In the genomic region with DNA sequence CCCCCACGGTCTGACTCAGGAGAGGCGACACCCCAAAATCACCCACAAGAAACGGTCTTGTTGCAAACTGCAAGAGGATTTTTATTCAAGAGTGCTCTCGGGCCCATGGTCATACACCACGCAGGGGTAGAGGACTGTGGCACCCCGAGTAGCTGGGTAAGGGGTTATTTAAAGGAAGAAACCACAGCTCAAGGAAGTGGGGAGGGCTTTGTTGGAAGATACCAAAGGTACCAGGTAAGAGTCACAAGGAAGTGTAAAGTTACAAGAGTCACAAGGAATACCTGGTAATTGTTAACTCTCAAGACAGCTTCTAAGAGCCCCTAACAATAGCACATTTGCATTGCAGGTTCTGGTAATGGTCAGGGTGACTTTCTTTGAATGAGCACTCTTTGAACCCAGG, we compare ENCODE assay signal across 5 mouse cellular contexts.
DNase-seq lines count a peak whose midpoint lies in the region; TF ChIP-seq lines count a peak whose summit lies in the region.
"Not testable (repeated sequence)": the region's sequence is repeated elsewhere in the genome, so short reads cannot be mapped to it uniquely, and the experiment has no call there.

No protein-coding gene starts in this region.

- not testable (repeated sequence) for TF ChIP-seq POLR2A in ES-Bruce4 (IDR thresholded peaks at IDR 0.05; ENCODE audit: insufficient read depth, low read length)

- not testable (repeated sequence) for TF ChIP-seq CTCF in ES-Bruce4 (IDR thresholded peaks at IDR 0.05; ENCODE audit: low read depth, low read length)

- TF ChIP-seq EP300 in ES-Bruce4 (IDR thresholded peaks at IDR 0.05; ENCODE audit: insufficient read depth, low read depth, low read length) = not testable (repeated sequence)

- H3K4me3 ChIP-seq in ES-Bruce4 (ENCODE audit: low read depth, low read length); ES-E14 (ENCODE audit: insufficient read depth in 1 of 2, low read depth in 1 of 2, low read length in 2 of 2, poor library complexity in 1 of 2, severe bottlenecking in 1 of 2): not testable (repeated sequence)

- in situ Hi-C loops in ES-E14 (cut with MboI; ENCODE audit: low sequenced_read_pairs in 2 of 2, unreplicated experiment in 2 of 2) = not testable (repeated sequence)

- not testable (repeated sequence) for H3K27me3 ChIP-seq in ES-Bruce4 (ENCODE audit: control insufficient read depth, insufficient read depth, low read length, poor library complexity, severe bottlenecking)

- H3K4me1 ChIP-seq in ES-Bruce4 (ENCODE audit: control insufficient read depth, insufficient read depth, low read length) = not testable (repeated sequence)
- H3K4me1 ChIP-seq in ES-E14 (ENCODE audit: control insufficient read depth in 2 of 2, insufficient read depth in 2 of 2, low read length in 2 of 2, poor library complexity in 1 of 2) = peaks cover 0 to 10% of the 10 kb centered on the region in 2 experiments; a peak in 2 of 4 replicates

- not testable (repeated sequence) for H3K9ac ChIP-seq in ES-Bruce4 (ENCODE audit: low read depth, poor library complexity, severe bottlenecking); ES-E14 (ENCODE audit: insufficient read depth, low read depth, low read length, poor library complexity, severe bottlenecking)

- H3K36me3 ChIP-seq in ES-Bruce4 (ENCODE audit: control insufficient read depth, insufficient read depth, low read length, poor library complexity, severe bottlenecking); ES-E14 (ENCODE audit: control insufficient read depth, insufficient read depth, low read length, poor library complexity, severe bottlenecking): not testable (repeated sequence)

- H3K9me3 ChIP-seq in ES-Bruce4 (replicated peaks; ENCODE audit: control insufficient read depth, insufficient read depth, low read length, poor library complexity, severe bottlenecking) = peaks cover 35% of the 10 kb centered on the region
- not testable (repeated sequence) for H3K9me3 ChIP-seq in ES-E14 (ENCODE audit: control insufficient read depth, insufficient read depth, low read depth, low read length)

- H3K27ac ChIP-seq in ES-Bruce4 (ENCODE audit: insufficient read depth, low read length) (peak overlapping the region; percentile 98), ES-E14 (ENCODE audit: insufficient read depth, low read depth, low read length, poor library complexity, severe bottlenecking) (peak overlapping the region; percentile 82)

- DNase-seq in ES-CJ7 (ENCODE audit: low read depth, low spot score) (peak; percentile 75), ES-E14 (ENCODE audit: low read depth, low spot score) (peak; percentile 17), R1 (ENCODE audit: low read depth, low spot score) (peak; percentile 83), ZHBTc4 (ENCODE audit: low read depth, low spot score) (peak; percentile 66)

Comparison
In these comparisons a context has a peak if more than half of its experiments do, and no peak if none do; other contexts are left out.
1. DNase-seq: peak in every context shown above with its lines; median percentile 83 in R1; 75 in ES-CJ7; 66 in ZHBTc4; 17 in ES-E14.